Mouse (Mus musculus): ENCODE results near the gene H2-DMa. TPM values are rescaled to one million over a fixed set of nuclear protein-coding genes. Genes with fewer than 3 reads are reported as not detected.
"Not testable (repeated sequence)": the region's sequence is repeated elsewhere in the genome, so short reads cannot be mapped to it uniquely, and the experiment has no call there.

Gene H2-DMa
- polyA plus RNA-seq, 1 experiment from 2014 or later: 13.8 TPM

GRCm38 (mm10) chr17:34143461-34143860 is 24.1 kb downstream of the H2-DMa start:
- Histone ChIP-seq H3K27me3 (ENCODE audit: control insufficient read depth, insufficient read depth, low read length) (peaks cover 16% of the 10 kb centered on the region), H3K4me3 (ENCODE audit: low read depth, low read length) (no peak overlapping the region), H3K9ac (ENCODE audit: low read depth, low read length) (no peak overlapping the region), H3K4me1 (replicated peaks; ENCODE audit: control insufficient read depth, insufficient read depth, low read length) (0 out of 2 replicates have a peak, but pooled peaks cover 4% of the 10 kb centered on the region), H3K9me3 (ENCODE audit: control insufficient read depth, low read length) (no peaks in the 10 kb centered on the region), H3K4me2 (replicated peaks; ENCODE audit: low read depth, low read length) (no peak overlapping the region), H3K27ac (ENCODE audit: low read depth, low read length) (no peak overlapping the region), H3K36me3 (ENCODE audit: control insufficient read depth, insufficient read depth, low read length) (no peaks in the 10 kb centered on the region)
- DNase-seq (ENCODE audit: low spot score): no peak
- no peak for ATAC-seq (ENCODE audit: low FRiP score)
- 69% methylated on average over 5 of the region's 5 CpGs for WGBS

GRCm38 (mm10) chr17:34144221-34144620 is 24.9 kb downstream of the H2-DMa start:
- H3K4me2 ChIP-seq (replicated peaks; ENCODE audit: low read depth, low read length); H3K4me3 ChIP-seq (ENCODE audit: low read depth, low read length); H3K27ac ChIP-seq (ENCODE audit: low read depth, low read length); ATAC-seq (ENCODE audit: low FRiP score); DNase-seq (ENCODE audit: low spot score); H3K4me1 ChIP-seq (replicated peaks; ENCODE audit: control insufficient read depth, insufficient read depth, low read length); H3K9ac ChIP-seq (ENCODE audit: low read depth, low read length); H3K9me3 ChIP-seq (ENCODE audit: control insufficient read depth, low read length); H3K36me3 ChIP-seq (ENCODE audit: control insufficient read depth, insufficient read depth, low read length): not testable (repeated sequence)
- WGBS: 84% methylated on average over 4 of the region's 4 CpGs
- peaks cover 12% of the 10 kb centered on the region for H3K27me3 ChIP-seq (ENCODE audit: control insufficient read depth, insufficient read depth, low read length)

DNA sequence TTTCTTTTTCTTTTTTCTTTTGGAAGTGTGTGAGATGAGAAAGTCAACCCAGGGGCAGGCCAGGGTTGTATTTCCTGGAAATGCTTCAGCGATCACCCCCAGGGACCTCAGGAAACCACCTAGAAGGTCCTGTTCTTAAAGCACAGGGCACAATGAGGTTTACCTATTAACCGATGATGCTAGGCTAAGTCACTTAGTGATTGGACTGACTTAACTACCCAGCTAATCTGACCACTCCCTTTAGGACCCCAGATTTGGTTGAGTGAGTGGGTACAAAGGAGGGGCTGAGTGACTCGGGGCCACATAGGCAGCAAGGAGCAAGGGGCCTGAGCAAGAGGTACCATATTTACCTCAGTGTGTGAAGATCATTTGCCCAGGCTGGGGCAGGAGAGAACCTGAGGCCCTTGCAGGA is 25.6 kb downstream of the H2-DMa start:
- no peak for ATAC-seq (ENCODE audit: low FRiP score)
- H3K9ac ChIP-seq (ENCODE audit: low read depth, low read length): no peak overlapping the region
- WGBS: 72% methylated on average over 3 of the region's 3 CpGs
- no peaks in the 10 kb centered on the region for H3K4me1 ChIP-seq (replicated peaks; ENCODE audit: control insufficient read depth, insufficient read depth, low read length)
- no peak overlapping the region for H3K4me3 ChIP-seq (ENCODE audit: low read depth, low read length)
- no peak for DNase-seq (ENCODE audit: low spot score)
- peaks cover 11% of the 10 kb centered on the region for H3K27me3 ChIP-seq (ENCODE audit: control insufficient read depth, insufficient read depth, low read length)
- H3K36me3 ChIP-seq (ENCODE audit: control insufficient read depth, insufficient read depth, low read length): no peaks in the 10 kb centered on the region
- H3K9me3 ChIP-seq (ENCODE audit: control insufficient read depth, low read length): no peaks in the 10 kb centered on the region
- H3K27ac ChIP-seq (ENCODE audit: low read depth, low read length): no peak overlapping the region
- H3K4me2 ChIP-seq (replicated peaks; ENCODE audit: low read depth, low read length): no peak overlapping the region

- DNase-seq (ENCODE audit: low spot score) (no peak), ATAC-seq (ENCODE audit: low FRiP score) (no peak)
- H3K4me1 ChIP-seq (replicated peaks; ENCODE audit: control insufficient read depth, insufficient read depth, low read length): no peaks in the 10 kb centered on the region
- no peak within 1 kb of the TSS for H3K9ac ChIP-seq (ENCODE audit: low read depth, low read length)
- no peaks in the 10 kb centered on the region for H3K27me3 ChIP-seq (ENCODE audit: control insufficient read depth, insufficient read depth, low read length)
- H3K27ac ChIP-seq (ENCODE audit: low read depth, low read length): no peak within 1 kb of the TSS
- H3K9me3 ChIP-seq (ENCODE audit: control insufficient read depth, low read length): no peaks in the 10 kb centered on the region
- no peak within 1 kb of the TSS for H3K4me3 ChIP-seq (ENCODE audit: low read depth, low read length)
- H3K4me2 ChIP-seq (replicated peaks; ENCODE audit: low read depth, low read length): no peak within 1 kb of the TSS
- no peaks in the 10 kb centered on the region for H3K36me3 ChIP-seq (ENCODE audit: control insufficient read depth, insufficient read depth, low read length)
- 75% methylated on average over 4 of the region's 4 CpGs for WGBS
Observed at GRCm38 (mm10) chr17:34152923-34153322, 33.6 kb downstream of the H2-DMa start, which contains the start of gene H2-DMb1. TSS of gene H2-DMb1 (plus strand) at chr17:34153072.

DNA sequence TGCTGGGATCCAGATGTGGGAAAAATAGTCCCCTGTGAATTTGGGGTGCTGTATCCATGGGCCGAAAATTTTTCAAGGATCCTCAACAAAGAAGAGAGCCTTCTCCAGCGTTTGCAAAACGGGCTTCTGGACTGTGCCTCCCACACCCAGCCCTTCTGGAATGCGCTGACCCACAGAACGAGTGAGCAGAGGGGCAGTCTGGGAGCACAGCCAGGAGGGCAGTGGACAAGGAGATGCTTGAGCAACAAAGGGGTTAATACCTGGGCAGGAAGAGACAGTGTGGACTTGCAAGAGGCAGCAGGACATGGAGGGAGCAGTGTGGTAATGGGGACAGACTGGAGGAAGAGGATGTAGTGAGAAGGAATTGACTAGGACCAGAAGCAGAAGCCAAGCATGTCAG is 36.2 kb downstream of the H2-DMa start:
- Histone ChIP-seq H3K27me3 (ENCODE audit: control insufficient read depth, insufficient read depth, low read length) (no peaks in the 10 kb centered on the region), H3K4me2 (replicated peaks; ENCODE audit: low read depth, low read length) (no peak overlapping the region), H3K27ac (ENCODE audit: low read depth, low read length) (no peak overlapping the region), H3K36me3 (ENCODE audit: control insufficient read depth, insufficient read depth, low read length) (no peaks in the 10 kb centered on the region), H3K9ac (ENCODE audit: low read depth, low read length) (no peak overlapping the region), H3K4me3 (ENCODE audit: low read depth, low read length) (no peak overlapping the region), H3K9me3 (ENCODE audit: control insufficient read depth, low read length) (no peaks in the 10 kb centered on the region), H3K4me1 (replicated peaks; ENCODE audit: control insufficient read depth, insufficient read depth, low read length) (no peaks in the 10 kb centered on the region)
- DNase-seq (ENCODE audit: low spot score): no peak
- no peak for ATAC-seq (ENCODE audit: low FRiP score)
- 61% methylated on average over 5 of the region's 5 CpGs for WGBS

DNA sequence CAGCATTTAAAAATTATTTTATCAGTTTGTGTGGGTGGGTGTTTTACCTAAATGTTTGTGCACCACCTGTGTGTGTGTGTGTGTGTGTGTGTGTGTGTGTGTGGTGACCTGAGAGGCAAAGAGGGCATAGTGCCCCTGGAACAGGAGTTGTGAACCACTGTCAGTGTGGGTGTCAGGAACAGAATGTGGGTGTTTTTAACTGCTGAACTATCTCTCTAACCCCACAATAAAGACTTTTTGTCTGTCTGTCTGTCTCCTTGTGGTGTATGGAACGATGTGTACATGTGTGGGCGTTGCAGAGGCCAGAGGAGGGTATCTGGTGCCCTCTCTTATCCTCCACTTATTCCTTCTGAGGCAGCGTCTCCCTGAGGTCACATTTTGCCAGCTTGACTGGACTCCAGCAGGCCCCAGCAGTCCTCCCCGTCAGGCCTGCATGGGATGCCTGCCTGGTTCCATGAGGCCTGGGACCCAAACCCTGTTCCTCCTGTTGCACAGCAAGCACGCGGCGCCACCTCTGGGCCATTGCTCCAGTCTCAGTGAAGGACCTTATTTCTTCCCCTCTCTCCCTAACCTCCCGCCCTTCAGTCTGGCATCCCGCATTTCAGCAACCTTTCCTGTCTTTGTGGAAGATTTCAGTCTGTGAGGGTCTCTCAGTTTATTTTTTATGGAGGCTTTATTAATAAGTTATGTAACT is 45.0 kb downstream of the H2-DMa start:
- WGBS: 42% methylated on average over 9 of the region's 9 CpGs
- H3K27me3 ChIP-seq (ENCODE audit: control insufficient read depth, insufficient read depth, low read length): no peaks in the 10 kb centered on the region
- peak; percentile 16 for DNase-seq (ENCODE audit: low spot score)

DNA sequence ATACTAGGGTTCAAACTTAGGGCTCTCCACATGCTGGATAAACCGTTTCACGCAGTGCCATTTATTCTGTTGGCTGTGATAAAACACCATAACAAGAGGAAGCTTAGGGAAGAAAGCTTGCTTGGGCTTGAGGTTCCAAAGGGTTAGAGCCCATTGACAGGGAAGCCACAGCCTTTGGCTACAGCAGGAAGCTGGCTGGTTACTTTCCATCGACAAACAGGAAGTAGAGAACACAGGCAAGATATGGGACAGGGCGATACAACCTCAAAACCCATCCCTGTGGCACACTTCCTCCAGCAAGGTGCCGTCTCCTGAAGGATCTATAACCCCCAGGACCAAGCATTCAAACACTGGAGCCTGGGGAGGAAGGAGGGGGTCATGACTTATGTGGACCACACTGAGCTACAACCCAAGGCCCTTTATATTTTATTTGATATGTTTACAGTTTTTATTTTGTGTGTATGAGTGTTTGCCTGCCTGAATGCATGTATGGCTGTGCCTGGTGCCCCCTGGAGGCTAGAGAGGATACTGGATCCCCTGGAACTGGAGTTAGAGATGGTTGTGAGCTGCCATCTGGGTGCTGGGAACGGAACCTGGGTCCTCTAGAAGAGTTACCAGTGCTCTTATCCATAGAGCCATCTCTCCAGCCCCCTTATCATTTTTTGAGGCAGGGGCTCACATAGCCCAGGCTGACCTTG is 45.8 kb downstream of the H2-DMa start:
- Histone ChIP-seq H3K9ac (ENCODE audit: low read depth, low read length) (no peak overlapping the region), H3K4me3 (ENCODE audit: low read depth, low read length) (no peak overlapping the region), H3K9me3 (ENCODE audit: control insufficient read depth, low read length) (no peaks in the 10 kb centered on the region), H3K36me3 (ENCODE audit: control insufficient read depth, insufficient read depth, low read length) (no peaks in the 10 kb centered on the region), H3K27ac (ENCODE audit: low read depth, low read length) (no peak overlapping the region), H3K27me3 (ENCODE audit: control insufficient read depth, insufficient read depth, low read length) (no peaks in the 10 kb centered on the region), H3K4me2 (replicated peaks; ENCODE audit: low read depth, low read length) (no peak overlapping the region), H3K4me1 (replicated peaks; ENCODE audit: control insufficient read depth, insufficient read depth, low read length) (no peaks in the 10 kb centered on the region)
- DNase-seq (ENCODE audit: low spot score): no peak
- ATAC-seq (ENCODE audit: low FRiP score): no peak
- WGBS: 75% methylated on average over 6 of the region's 6 CpGs

More for the DNA sequence above, 45.0 kb downstream of the H2-DMa start:
- H3K4me2 ChIP-seq (replicated peaks; ENCODE audit: low read depth, low read length): no peak overlapping the region
- no peak for ATAC-seq (ENCODE audit: low FRiP score)
- H3K9me3 ChIP-seq (ENCODE audit: control insufficient read depth, low read length): no peaks in the 10 kb centered on the region
- H3K4me3 ChIP-seq (ENCODE audit: low read depth, low read length): no peak overlapping the region
- no peaks in the 10 kb centered on the region for H3K36me3 ChIP-seq (ENCODE audit: control insufficient read depth, insufficient read depth, low read length)
- no peaks in the 10 kb centered on the region for H3K4me1 ChIP-seq (replicated peaks; ENCODE audit: control insufficient read depth, insufficient read depth, low read length)
- H3K27ac ChIP-seq (ENCODE audit: low read depth, low read length): no peak overlapping the region
- H3K9ac ChIP-seq (ENCODE audit: low read depth, low read length): no peak overlapping the region

DNA sequence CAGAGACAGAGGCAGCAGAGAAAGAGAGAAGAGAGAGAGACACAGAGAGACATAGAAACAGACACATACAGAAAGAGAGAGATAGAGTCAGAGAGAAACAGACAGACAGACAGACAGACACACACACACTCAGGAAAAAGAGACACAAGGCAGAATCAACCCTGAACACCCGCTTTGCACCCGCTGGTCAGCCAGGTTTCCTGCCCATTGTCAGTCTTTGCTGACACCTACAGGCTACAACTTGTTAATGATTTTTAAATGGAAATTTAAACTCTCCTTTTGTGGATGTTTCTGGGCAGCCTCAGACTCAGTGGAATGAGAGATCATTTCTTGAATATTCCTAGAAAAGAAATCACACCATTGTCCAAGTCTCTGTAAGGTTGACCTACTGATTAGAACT is 49.9 kb downstream of the H2-DMa start:
- no peaks in the 10 kb centered on the region for H3K9me3 ChIP-seq (ENCODE audit: control insufficient read depth, low read length)
- no peaks in the 10 kb centered on the region for H3K36me3 ChIP-seq (ENCODE audit: control insufficient read depth, insufficient read depth, low read length)
- H3K4me3 ChIP-seq (ENCODE audit: low read depth, low read length): no peak overlapping the region
- H3K4me1 ChIP-seq (replicated peaks; ENCODE audit: control insufficient read depth, insufficient read depth, low read length): no peaks in the 10 kb centered on the region
- no peak overlapping the region for H3K9ac ChIP-seq (ENCODE audit: low read depth, low read length)
- WGBS: 3% methylated on average over 2 of the region's 2 CpGs
- no peak overlapping the region for H3K4me2 ChIP-seq (replicated peaks; ENCODE audit: low read depth, low read length)
- no peaks in the 10 kb centered on the region for H3K27me3 ChIP-seq (ENCODE audit: control insufficient read depth, insufficient read depth, low read length)
- peak; percentile 56 for DNase-seq (ENCODE audit: low spot score)
- no peak overlapping the region for H3K27ac ChIP-seq (ENCODE audit: low read depth, low read length)
- ATAC-seq (ENCODE audit: low FRiP score): no peak

- Histone ChIP-seq H3K9me3 (ENCODE audit: control insufficient read depth, low read length) (no peaks in the 10 kb centered on the region), H3K36me3 (ENCODE audit: control insufficient read depth, insufficient read depth, low read length) (no peaks in the 10 kb centered on the region), H3K9ac (ENCODE audit: low read depth, low read length) (no peak overlapping the region), H3K4me3 (ENCODE audit: low read depth, low read length) (no peak overlapping the region), H3K27ac (ENCODE audit: low read depth, low read length) (no peak overlapping the region), H3K4me1 (replicated peaks; ENCODE audit: control insufficient read depth, insufficient read depth, low read length) (no peaks in the 10 kb centered on the region), H3K4me2 (replicated peaks; ENCODE audit: low read depth, low read length) (no peak overlapping the region), H3K27me3 (ENCODE audit: control insufficient read depth, insufficient read depth, low read length) (no peaks in the 10 kb centered on the region)
- no peak for ATAC-seq (ENCODE audit: low FRiP score)
- 27% methylated on average over 4 of the region's 4 CpGs for WGBS
- DNase-seq (ENCODE audit: low spot score): no peak
Observed at GRCm38 (mm10) chr17:34170487-34170876, 51.1 kb downstream of the H2-DMa start.

Measured in hindbrain, embryonic 11.5 days (tissue).